Mouse (Mus musculus) brain, embryonic 14.5 days (tissue): Measurements from ENCODE around the gene Fxyd3. TPM values are rescaled to one million over a fixed set of nuclear protein-coding genes. Genes with fewer than 3 reads are reported as not detected.

ENCODE experiments used
- DNase-seq: peaks from one replicate; pipeline ENCODE4 v3.0.0-alpha.2; 2011; ENCODE audit warnings: low read depth
- CTCF ChIP-seq: fragments of 200-500 bp; IDR thresholded peaks from 2 replicates; pipeline ENCODE4 v1.5.1; 2012; ENCODE audit warnings: inconsistent platforms, mild to moderate bottlenecking, moderate library complexity, borderline replicate concordance; ENCODE audit not compliant: insufficient read depth, insufficient read length; ENCODE audit errors: extremely low read depth
- POLR2A ChIP-seq: fragments of 200-500 bp; IDR thresholded peaks from 2 replicates; pipeline ENCODE4 v1.6.1; 2012; ENCODE audit warnings: mild to moderate bottlenecking, inconsistent platforms, borderline replicate concordance; ENCODE audit not compliant: poor library complexity, insufficient read depth, insufficient read length, severe bottlenecking; ENCODE audit errors: extremely low read depth
- polyA plus RNA-seq: library from polyadenylated mRNA; depleted of rRNA; stranded (reverse); fragments of >200 nt; gene quantifications from 2 replicates; pipeline ENCODE4 v1.2.3, GENCODE M21; 2012

Gene Fxyd3
- polyA plus RNA-seq, 1 experiment: 1.9 TPM

DNA sequence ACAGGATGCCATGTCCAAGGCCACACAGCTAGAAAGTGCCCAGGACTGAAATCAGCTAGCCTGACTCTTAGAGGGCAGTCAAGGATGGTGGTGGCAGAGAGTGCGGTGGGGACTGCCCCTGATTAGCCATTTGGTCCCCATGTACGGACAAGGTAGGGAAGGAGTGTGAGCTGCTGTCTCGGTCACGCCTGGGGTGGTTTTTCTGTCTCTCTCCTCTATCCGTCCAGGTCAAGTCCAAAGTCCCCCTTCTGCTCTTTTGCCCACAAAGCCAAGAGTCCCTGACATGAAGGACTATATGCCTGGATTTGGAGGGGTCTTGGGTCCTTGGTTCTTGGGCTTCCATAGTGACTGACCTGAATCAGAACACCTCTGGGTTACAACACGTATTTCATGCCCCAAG lies 37.3 kb upstream of the Fxyd3 start:
- no peak for DNase-seq
- no peak for TF ChIP-seq CTCF
- no peak for TF ChIP-seq POLR2A

DNA sequence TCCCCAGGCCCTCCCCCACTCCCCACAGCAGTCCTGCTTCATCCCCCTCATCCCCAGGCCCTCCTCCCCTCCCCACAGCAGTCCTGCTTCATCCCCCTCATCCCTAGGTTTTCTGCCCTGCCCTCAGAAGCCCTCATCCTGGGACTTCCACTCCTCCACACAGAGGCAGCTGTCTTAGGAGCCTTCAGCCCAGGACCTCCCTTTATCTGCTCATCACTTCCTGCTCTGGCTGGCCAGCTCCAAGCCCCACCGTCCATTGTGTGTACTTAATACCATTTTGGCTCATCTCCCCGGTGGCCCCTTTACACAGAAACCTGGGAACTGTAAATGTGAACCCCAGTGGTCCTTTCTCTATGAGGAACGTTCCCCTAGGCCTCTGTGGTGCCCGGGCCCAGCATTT lies 35.5 kb upstream of the Fxyd3 start:
- no peak for DNase-seq
- TF ChIP-seq POLR2A (no peak), CTCF (no peak)

DNA sequence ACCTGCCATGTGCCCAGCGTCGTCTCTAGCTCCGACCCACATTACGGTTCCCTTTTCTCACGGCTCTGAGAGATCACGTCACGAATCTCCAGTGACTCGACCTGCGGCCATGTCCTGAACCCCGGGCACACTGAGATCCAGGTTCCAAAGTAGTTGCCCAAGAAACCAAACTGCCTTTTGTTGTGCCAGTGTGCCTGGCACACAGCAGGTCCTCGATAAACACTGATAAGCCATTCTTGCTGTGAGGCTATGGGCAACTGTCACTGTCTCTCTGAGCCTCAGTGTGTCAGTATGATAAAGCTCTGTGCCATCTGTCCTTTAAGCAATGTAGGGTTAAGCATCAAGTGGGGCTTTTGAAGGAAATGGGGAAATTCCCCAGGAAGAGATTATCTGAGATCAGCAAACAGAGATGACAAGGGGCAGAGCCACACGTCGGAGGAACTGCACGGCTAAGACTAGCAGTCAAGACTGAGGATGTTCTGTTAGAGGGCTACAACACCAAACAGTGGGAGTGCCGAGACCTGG lies 34.4 kb upstream of the Fxyd3 start:
- no peak for DNase-seq
- TF ChIP-seq CTCF (no peak), POLR2A (no peak)

DNA sequence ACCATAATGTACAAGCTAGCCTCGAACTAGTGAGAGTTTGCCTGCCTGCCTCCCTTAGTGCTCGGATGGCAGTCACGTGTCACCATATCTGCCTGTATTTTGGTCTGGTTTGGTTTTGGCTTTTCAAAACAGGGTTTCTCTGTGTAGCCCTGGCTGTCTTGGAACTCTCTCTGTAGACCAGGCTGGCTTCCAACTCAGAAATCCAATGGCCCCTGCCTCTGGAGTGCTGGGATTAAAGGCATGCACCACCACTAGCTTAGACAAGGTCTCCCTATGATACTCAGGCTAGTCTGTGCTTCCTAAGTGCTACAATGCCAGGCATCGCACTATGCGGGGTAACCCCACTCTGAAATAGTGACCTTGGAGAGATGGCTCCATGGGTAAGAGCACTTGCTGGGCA lies 33.3 kb upstream of the Fxyd3 start:
- DNase-seq: no peak
- TF ChIP-seq POLR2A: no peak
- no peak for TF ChIP-seq CTCF

DNA sequence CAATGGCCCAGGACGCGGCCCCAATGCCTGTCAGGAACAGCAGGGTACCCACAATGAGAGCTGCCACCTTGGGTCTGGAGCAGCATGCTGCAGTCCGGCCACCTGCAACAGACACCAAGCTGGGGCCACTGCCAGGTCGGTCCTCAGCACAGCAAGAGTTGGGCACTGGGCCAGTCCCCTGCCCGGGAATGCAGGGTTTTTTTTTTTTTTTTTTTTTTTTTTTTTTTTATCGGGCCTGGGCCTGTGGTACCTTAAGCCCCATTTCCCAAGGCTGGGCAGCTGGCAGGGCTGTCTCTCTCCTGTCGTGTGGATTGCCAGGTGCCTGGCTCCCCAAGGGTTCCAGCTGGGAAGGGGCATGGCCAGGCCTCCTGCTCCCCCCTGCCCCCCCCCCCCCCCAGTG lies 32.6 kb upstream of the Fxyd3 start:
- TF ChIP-seq POLR2A: no peak
- no peak for TF ChIP-seq CTCF
- DNase-seq: no peak

DNA sequence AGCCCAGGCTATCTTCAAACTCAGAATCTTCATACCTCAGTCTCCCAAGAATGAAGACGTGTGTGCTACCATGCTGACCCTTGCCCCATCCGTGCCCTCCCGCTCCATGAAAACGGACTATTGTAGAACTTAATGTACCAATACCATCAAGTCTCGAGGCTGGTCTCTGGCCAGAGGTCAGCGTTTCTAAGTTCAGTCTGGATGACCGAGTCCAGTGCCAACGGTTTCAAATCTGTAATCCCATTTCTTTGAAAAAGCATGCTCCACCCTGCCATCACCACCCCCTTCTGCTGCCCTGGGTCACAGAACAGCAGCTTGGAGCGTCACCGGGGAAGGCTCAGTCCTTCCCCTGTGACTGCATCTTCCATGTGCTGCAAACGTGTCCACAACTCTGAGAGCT lies 31.3 kb upstream of the Fxyd3 start:
- DNase-seq: no peak
- TF ChIP-seq POLR2A (no peak), CTCF (no peak)

DNA sequence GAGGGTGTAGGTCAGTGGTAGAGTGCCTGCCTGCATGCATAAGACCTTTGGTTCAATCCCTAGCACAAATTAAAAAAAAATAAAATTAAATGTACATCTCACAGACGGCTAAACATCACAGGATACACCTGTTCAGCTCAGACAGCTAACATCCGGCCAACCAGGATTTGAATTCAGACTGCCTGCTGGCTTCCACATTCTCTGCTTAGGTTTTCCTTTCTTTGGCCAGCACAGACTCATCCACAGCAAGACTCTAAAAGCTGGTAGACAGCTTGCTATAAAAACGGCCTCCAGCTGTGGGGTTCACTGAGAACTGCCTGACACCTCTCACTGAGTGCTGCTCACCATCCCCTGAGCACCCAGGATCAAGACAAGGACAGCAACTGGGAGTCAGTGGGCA lies 29.7 kb upstream of the Fxyd3 start:
- TF ChIP-seq CTCF: no peak
- no peak for TF ChIP-seq POLR2A
- DNase-seq: no peak

DNA sequence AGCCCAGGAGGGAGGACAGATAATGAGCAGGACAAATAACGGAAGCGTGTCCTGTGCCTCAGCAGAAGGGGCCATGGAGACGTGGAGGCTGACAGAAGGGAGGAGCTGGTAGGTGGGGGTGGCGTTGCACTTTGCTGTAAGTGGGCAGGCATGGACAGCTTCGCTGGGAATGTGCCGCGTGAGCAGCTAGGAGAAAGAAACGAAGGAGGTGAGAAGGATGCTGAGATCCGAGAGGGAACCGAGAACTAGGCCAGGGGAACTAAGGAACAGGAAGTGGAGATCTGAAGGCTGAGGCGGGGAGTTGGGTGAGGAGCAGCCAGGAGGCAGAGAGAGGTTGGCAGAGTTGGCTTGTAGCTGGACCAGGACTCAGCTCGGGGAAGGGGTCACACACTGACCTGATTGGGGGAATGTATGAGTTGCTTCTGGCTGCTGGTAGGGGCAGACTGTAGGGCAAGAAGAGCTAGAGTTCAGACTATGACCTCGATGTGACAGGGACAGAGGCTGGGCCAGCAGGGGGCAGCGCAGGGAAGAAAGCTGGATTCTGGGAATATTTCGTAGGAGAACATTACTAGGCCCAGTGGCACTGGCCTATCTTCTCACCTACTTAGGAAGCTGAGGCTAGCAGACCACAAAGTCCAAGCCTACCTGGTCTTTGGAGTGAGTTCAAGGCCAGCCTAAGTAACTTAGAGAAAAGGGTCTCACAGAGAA lies 28.7 kb upstream of the Fxyd3 start:
- peak; percentile 61 for TF ChIP-seq CTCF
- no peak for TF ChIP-seq POLR2A
- DNase-seq: no peak

DNA sequence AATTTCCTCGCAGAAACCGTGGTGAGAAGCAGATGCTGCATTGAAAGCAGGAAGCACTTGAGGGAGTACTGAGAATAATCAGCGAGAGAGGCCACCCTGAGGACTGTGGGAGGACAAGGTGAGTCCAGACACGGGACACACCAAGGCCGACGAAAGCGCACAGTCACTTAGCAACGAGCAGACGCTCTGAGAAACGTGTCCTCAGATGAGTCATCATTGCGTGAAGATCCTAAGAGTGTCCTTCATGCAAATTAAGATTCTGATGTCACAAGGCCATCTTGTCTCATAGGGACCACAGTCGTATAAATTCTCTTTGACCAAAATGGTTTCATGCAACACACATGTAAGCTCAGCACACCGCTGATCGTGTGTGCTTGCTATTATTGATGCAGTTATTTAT lies 24.3 kb upstream of the Fxyd3 start:
- DNase-seq: no peak
- TF ChIP-seq POLR2A (no peak), CTCF (no peak)

DNA sequence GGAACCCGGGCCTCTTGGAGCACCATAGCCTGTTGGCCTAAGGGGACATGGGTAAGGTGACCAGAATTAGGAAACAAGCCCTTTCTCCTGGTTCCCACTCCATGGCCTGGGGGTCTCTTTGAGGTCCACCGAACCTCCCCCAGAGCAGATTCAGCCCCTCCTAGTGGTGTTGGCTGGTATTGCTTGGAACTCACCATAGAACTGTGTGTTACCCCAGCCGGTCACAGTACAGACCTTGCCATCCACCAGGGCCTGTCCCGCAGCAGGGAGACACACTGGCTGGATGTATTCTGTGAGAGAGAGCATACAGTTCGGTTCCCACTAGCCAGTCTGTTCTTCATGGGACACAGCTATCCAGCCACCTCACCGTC lies 23.1 kb upstream of the Fxyd3 start:
- peak; percentile 23; the same call in 1 of the 2 replicates for TF ChIP-seq CTCF
- no peak for TF ChIP-seq POLR2A
- no peak for DNase-seq

DNA sequence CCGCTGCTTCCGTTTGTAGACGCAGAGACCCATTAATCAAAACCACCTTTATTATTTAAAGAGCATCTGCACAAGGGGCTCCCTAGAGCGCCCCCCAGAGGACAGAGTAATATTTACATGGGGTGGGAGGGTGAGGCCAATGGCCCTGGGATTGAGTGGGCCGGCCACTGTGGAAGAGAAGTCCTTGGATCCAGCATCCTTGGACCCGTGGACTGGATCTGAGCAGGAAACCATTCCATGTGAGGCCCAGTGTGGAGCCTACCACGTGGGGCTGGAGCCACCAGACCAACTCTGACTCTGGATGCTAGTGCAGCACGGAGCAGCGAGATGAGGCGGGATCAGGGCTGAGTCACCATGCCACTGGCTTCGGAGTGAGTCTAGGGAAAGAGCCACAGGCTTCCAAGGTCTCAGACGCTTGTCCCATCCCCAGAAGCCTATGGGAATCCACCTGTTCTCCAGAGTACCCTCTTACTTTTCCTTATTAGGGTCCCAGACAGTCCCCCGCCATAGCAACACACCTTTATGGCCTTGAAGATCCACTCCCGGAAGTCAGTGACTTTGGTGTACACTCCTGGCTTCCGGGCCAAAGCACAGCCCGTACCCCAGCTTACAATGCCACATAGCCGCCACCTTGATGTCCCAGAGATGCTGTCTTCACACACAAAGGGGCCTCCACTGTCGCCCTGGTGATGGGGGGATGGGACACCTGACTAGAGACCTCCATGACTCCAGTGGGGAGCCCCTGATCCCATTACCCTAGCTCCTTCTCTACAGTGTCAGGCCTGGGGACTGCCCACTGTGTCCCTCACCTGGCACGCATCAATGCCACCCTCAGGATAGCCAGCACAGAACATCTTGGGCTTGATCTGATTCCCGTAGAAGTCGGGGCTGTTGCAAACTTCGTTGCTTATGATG lies 22.4 kb upstream of the Fxyd3 start:
- TF ChIP-seq POLR2A (no peak), CTCF (peak; percentile 10; the same call in 1 of the 2 replicates)
- no peak for DNase-seq

DNA sequence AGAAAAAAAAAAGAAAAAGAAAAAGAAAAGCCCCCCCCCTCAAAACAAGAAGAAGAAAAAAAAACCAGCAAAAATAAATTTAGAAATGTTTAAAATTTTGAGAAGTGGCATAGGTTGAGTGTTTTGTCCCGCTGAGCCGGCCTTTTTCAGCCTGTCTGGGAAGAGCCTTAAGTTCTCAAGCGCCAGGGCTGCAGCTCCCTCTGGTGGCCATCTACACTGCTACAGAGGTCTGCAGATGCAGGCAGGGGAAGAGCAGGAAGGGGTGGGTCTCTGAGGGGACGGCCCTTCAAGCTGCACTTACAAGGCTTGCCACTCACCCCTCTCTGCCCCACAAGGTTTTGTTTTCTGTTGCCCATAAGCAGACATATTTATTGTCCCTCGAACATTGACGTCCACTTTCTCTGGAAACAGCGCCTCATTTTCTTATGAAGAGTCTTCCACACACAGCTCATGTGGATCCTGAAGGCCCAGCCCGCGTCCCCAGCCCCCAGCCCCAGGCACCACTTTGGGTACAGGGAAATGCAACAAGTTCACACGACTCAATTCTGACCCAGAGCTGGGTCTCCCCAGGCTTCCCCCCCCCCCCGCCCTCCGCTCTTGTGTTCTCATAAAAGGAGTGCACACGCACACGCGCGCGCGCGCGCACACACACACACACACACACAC lies 21.2 kb upstream of the Fxyd3 start:
- peak; percentile 95 for DNase-seq
- no peak for TF ChIP-seq POLR2A
- peak; percentile 99 for TF ChIP-seq CTCF
